Mouse (Mus musculus) hindbrain, embryonic 11.5 days (tissue): Measurements from ENCODE around the gene Enc1. TPM values are rescaled to one million over a fixed set of nuclear protein-coding genes. Genes with fewer than 3 reads are reported as not detected.

Experiments
- ATAC-seq: fragments of 200-750 bp; cut with Nextera tagmentation; 2 replicates; pipeline ENCODE4 v1.8.0; 2017; ENCODE audit warnings: mild to moderate bottlenecking, moderate TSS enrichment, moderate library complexity; ENCODE audit not compliant: low FRiP score
- DNase-seq: peaks from one replicate; pipeline ENCODE4 v3.0.0-alpha.2; 2015; ENCODE audit warnings: low spot score
- H3K27ac ChIP-seq: fragments of 300-500 bp; sonication (generic); 2 replicates; pipeline ENCODE4 v1.5.1; 2014; ENCODE audit warnings: mild to moderate bottlenecking, low read depth, low read length
- H3K27me3 ChIP-seq: fragments of 300-500 bp; sonication (generic); 2 replicates; pipeline ENCODE4 v1.6.1; 2014; ENCODE audit warnings: mild to moderate bottlenecking, low read length, moderate library complexity, mixed read lengths; ENCODE audit not compliant: control insufficient read depth, insufficient read depth
- H3K36me3 ChIP-seq: fragments of 300-500 bp; sonication (generic); 2 replicates; pipeline ENCODE4 v1.6.1; 2014; ENCODE audit warnings: mild to moderate bottlenecking, low read length, moderate library complexity, mixed read lengths; ENCODE audit not compliant: control insufficient read depth, insufficient read depth
- H3K4me1 ChIP-seq: fragments of 300-500 bp; sonication (generic); replicated peaks from 2 replicates; pipeline ENCODE4 v1.6.1; 2014; ENCODE audit warnings: low read length, mixed read lengths; ENCODE audit not compliant: control insufficient read depth, insufficient read depth
- H3K4me2 ChIP-seq: fragments of 300-500 bp; sonication (generic); replicated peaks from 2 replicates; pipeline ENCODE4 v1.6.1; 2014; ENCODE audit warnings: mild to moderate bottlenecking, low read depth, low read length
- H3K4me3 ChIP-seq: fragments of 300-500 bp; sonication (generic); 2 replicates; pipeline ENCODE4 v1.5.1; 2014; ENCODE audit warnings: low read depth, low read length
- H3K9ac ChIP-seq: fragments of 300-500 bp; sonication (generic); 2 replicates; pipeline ENCODE4 v1.6.1; 2014; ENCODE audit warnings: low read depth, low read length
- H3K9me3 ChIP-seq: fragments of 300-500 bp; sonication (generic); 2 replicates; pipeline ENCODE4 v1.6.1; 2016; ENCODE audit warnings: low read length; ENCODE audit not compliant: control insufficient read depth
- WGBS: fragments of 180-500 bp; shearing (Covaris S2); extraction: QIAGEN DNeasy Blood & Tissue Kit; methylation state at CpG from one replicate; pipeline ENCODE4 v1.1.7; 2014; 5-methylcytosine and 5-hydroxymethylcytosine counted together
- polyA plus RNA-seq: library from polyadenylated mRNA; unstranded; fragments of >200 nt; fragmentation: Nextera tagmentation; extraction: Ambion mirVana; gene quantifications from 2 replicates; pipeline ENCODE4 v1.2.1, GENCODE M21; 2014

Enc1 gene
- 34.8 and 45.9 TPM in 2 replicates for polyA plus RNA-seq

DNA sequence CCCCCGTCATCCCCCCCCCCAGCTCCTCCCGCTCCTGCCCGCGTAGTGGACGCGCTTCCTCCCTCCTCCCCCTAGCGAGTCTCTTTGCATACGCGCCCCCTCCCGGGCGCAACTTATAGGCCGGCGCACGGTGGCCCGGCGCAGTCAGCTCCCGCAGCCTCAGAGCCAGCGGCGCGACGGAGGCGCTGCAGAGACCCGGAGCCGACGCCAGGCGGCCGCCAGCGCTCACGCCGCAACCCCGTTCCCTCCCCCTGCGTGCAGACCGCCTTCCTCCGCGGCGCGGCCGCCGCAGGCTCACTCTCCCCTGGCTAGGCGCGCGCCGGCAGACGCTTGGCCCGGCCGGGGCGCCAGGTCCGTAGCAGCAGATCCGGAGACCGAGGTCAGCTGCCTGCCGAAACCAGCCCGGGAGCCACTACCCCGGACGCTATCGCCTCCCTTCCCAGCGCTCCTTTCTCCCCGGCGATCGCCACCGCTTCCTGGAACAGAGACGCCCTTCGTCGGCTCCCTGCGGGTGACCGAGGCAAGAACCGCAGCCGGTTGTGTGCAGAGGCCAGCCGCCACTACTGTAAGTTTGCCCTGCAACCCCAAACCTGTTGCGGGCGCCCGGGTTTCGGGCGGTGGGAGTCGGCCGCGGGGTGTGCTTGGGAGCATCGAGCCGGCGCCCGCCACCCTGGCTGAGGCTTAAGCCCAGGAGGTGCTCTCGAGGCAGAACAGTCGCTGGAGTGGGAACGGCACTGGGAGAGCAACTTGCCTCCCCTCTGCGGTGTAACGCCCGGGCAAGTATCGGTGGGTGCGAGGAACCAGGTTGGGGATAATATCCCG, at the start of gene Enc1:
Gene Enc1, plus strand, starts transcription at position 141 of the 822 bp plus-strand sequence.
- ATAC-seq, result peak; percentile 93
- H3K4me3 ChIP-seq, result peak within 1 kb of the TSS; percentile 94
- H3K36me3 ChIP-seq, result peaks cover under 1% of the 10 kb centered on the region
- H3K27me3 ChIP-seq, result no peaks in the 10 kb centered on the region
- H3K27ac ChIP-seq, result peak within 1 kb of the TSS; percentile 98
- peak within 1 kb of the TSS; percentile 86 for H3K4me2 ChIP-seq
- peak within 1 kb of the TSS; percentile 93 for H3K9ac ChIP-seq
- WGBS, result under 1% methylated on average over 62 of the region's 89 CpGs
- DNase-seq, result peak; percentile 97
- no peaks in the 10 kb centered on the region for H3K9me3 ChIP-seq
- H3K4me1 ChIP-seq, result peaks cover 16% of the 10 kb centered on the region

DNA sequence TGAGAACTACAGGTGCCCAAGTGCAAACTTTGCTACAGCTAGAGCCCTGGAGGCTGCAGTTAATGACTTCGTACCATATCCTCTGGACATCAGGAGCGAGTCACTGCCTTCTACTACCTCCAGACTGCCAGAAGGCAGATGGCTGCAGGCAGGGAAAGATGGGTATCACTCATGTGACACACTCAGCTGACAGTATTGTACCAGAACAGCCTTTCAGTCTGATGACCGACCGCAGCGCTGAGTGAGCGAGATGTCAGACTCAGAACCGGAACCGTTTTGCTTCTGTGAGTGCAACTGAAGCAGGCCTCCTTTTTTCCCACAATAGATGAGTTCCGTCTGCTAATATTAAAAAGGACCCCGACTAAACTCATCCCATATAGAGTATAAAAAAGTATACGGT, 48.3 kb upstream of the Enc1 start:
- DNase-seq, result no peak
- H3K27me3 ChIP-seq, result no peaks in the 10 kb centered on the region
- no peak overlapping the region for H3K9ac ChIP-seq
- no peaks in the 10 kb centered on the region; the same call in 1 of the 2 replicates for H3K4me1 ChIP-seq
- H3K4me2 ChIP-seq, result no peak overlapping the region
- no peaks in the 10 kb centered on the region for H3K9me3 ChIP-seq
- H3K4me3 ChIP-seq, result no peak overlapping the region
- H3K27ac ChIP-seq, result no peak overlapping the region
- ATAC-seq, result no peak
- WGBS, result 91% methylated on average over 11 of the region's 11 CpGs
- H3K36me3 ChIP-seq, result no peaks in the 10 kb centered on the region

DNA sequence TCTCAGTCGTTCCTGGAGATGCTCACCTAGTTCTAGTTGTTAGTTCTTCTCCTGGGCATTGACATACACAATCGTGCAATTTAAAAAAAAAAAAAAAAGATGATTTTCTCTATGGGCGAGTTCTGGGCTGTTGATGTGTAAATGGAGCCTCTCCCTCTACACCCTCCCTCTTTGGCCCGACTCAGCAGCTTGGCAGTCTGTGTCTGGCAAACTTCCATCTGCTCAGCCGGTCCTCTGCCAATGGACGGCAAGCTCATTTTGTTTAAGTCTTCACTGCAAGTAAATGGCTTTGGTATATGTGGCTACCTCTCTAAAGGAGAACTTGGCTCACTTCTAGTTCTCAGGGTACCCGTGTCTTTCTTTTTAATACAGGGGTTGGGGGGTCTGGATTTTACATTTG, 47.5 kb upstream of the Enc1 start:
- Histone ChIP-seq H3K4me1 (no peaks in the 10 kb centered on the region; the same call in 1 of the 2 replicates), H3K4me2 (no peak overlapping the region), H3K4me3 (no peak overlapping the region), H3K9ac (no peak overlapping the region), H3K9me3 (no peaks in the 10 kb centered on the region), H3K27me3 (no peaks in the 10 kb centered on the region), H3K27ac (no peak overlapping the region), H3K36me3 (no peaks in the 10 kb centered on the region)
- ATAC-seq (no peak), DNase-seq (no peak)
- 77% methylated on average over 7 of the region's 7 CpGs for WGBS

DNA sequence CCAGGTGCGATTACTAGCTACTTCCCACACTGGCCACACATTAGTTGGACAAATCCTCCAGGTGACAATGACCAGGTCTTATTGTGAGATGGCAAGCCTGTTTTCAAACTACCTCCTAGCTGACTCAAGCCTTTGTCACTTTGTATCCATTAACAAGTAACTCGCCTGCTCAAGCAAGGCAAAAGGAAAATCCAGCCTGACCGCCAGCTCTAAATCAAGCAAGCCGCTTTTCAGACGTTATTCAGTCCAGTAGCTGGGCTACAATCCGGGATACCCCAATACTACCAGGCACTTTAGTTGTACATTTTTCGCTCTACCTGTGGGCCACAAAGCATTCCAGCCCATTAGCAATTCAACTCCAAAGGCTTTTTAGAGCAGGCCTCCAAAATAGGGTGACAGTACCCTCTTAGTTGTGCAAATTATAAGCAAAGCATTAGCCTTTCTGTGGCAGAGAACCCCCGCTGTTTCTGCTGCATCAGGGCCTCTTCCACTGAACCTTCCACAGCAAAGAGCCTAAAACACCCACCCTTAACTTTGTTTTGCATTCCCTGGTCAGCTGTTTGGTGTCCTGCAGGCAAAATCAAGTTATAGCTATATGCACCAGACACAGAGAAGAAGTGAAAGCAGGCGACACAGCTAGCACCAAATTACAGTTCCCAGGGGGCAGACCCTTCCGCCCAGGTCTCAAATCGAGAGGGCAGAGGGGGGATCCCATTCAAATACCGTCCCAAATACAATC, 44.5 kb upstream of the Enc1 start:
- Histone ChIP-seq H3K4me1 (no peaks in the 10 kb centered on the region; the same call in 1 of the 2 replicates), H3K4me3 (no peak overlapping the region), H3K4me2 (no peak overlapping the region), H3K27me3 (no peaks in the 10 kb centered on the region), H3K36me3 (no peaks in the 10 kb centered on the region), H3K9ac (no peak overlapping the region), H3K9me3 (no peaks in the 10 kb centered on the region), H3K27ac (no peak overlapping the region)
- DNase-seq (no peak), ATAC-seq (no peak)
- WGBS, result 57% methylated on average over 12 of the region's 12 CpGs

DNA sequence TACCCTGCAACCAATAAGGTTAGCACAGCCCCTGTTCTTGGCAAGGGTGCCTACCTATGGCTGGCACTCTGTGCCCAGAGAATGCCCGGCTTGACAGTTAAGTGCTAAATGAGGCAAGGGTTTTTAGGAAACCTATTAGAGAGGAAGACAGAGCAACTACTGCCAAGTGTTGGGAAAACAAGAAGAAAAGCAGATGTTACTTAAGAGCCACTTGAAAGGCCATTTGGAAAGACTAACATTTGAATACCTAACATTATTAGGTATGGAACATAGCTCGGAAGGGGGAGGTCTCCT, 44.0 kb upstream of the Enc1 start:
- ATAC-seq, result no peak
- 95% methylated on average over 2 of the region's 2 CpGs for WGBS
- no peak overlapping the region for H3K27ac ChIP-seq
- H3K27me3 ChIP-seq, result no peaks in the 10 kb centered on the region
- no peak for DNase-seq
- H3K4me2 ChIP-seq, result no peak overlapping the region
- no peaks in the 10 kb centered on the region; the same call in 1 of the 2 replicates for H3K4me1 ChIP-seq
- no peaks in the 10 kb centered on the region for H3K9me3 ChIP-seq
- H3K9ac ChIP-seq, result no peak overlapping the region
- no peaks in the 10 kb centered on the region for H3K36me3 ChIP-seq
- no peak overlapping the region for H3K4me3 ChIP-seq

DNA sequence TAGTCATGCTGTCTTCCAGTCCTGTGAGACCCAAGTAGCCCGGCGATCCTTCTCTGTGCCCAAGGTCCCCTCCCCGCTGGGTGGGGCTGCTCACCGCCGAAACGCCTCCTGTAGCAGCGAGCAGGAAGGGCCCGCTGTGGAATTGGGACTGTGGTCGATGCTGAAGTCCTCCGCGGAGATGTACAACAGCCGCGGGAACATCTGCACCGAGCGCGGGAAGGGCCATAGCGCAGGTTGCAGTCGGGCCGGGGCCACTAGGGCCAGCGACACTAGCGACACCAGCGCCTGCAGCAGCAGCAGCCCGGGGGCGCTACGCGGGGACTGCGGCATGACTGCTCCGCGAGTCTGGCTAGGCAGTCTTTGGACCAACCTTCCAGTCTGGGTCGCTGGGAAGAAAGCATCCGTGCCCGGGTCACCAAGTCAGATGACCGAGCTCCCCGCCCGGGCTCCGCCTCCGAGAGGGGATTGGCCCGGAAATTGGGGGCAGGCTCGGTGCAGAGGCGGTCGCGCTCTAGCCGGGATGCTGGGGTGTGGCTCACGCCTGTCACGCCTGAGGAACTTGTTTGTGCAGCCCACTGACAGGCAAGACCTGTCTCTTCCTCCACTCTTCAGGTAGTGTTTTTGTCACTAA, 42.9 kb upstream of the Enc1 start, which contains the start of gene Hexb:
Gene Hexb, minus strand, starts transcription at position 426 of the 631 bp plus-strand sequence.
- ATAC-seq (peak; percentile 94), DNase-seq (peak; percentile 84)
- under 1% methylated on average over 45 of the region's 45 CpGs for WGBS
- Histone ChIP-seq H3K4me2 (peak within 1 kb of the TSS; percentile 92), H3K4me1 (no peaks in the 10 kb centered on the region; the same call in 1 of the 2 replicates), H3K36me3 (no peaks in the 10 kb centered on the region), H3K27me3 (no peaks in the 10 kb centered on the region), H3K4me3 (peak within 1 kb of the TSS; percentile 62), H3K9me3 (no peaks in the 10 kb centered on the region), H3K9ac (peak within 1 kb of the TSS; percentile 76), H3K27ac (0 out of 2 replicates have a peak within 1 kb of the TSS, but pooled peaks have one; percentile 24)

DNA sequence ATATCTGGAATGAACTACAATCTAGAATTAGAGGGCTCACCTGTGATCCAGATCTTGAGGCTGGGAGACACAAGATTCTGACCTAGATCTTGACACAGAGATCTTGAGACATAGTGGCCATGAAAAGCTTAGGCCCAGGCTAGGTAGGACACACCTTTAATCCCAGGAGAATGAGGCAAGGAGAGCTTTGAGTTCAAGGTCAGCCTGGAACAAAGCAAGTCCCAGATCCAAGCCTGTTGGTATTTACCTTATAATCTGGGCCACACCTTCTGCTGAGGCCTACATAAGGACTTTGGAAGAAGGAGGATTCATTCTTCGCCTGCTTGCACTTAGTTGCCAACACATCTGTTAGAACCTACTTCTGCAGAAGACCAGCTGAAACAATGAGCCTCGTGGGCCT, 41.8 kb upstream of the Enc1 start:
- no peak overlapping the region for H3K27ac ChIP-seq
- no peak for ATAC-seq
- DNase-seq, result no peak
- H3K27me3 ChIP-seq, result no peaks in the 10 kb centered on the region
- H3K36me3 ChIP-seq, result no peaks in the 10 kb centered on the region
- no peaks in the 10 kb centered on the region for H3K9me3 ChIP-seq
- no peak overlapping the region for H3K9ac ChIP-seq
- WGBS, result 82% methylated on average over 2 of the region's 2 CpGs
- H3K4me1 ChIP-seq, result no peaks in the 10 kb centered on the region; the same call in 1 of the 2 replicates
- no peak overlapping the region for H3K4me3 ChIP-seq
- H3K4me2 ChIP-seq, result no peak overlapping the region

DNA sequence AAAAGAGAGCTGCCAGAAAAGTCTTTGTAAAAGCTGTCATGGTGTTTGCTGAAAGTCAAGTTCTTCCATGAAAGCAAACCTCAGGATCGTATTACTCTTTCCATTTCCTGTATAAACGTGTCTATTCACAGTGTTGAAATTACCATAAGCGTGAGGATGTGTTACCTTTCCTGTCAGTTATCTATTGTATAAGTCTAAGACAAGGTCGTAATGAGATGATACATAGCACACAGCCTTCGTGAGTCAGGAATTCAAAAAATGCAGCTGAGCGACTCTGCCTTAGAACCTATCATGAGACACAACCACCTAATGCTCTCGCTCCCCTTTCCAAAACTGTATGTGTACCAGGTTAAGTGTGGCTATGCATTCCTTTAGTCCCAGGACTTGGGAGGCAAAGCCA, 39.8 kb upstream of the Enc1 start:
- H3K4me1 ChIP-seq, result no peaks in the 10 kb centered on the region; the same call in 1 of the 2 replicates
- WGBS, result 73% methylated on average over 7 of the region's 7 CpGs
- DNase-seq (no peak), ATAC-seq (no peak)
- H3K4me3 ChIP-seq, result no peak overlapping the region
- no peaks in the 10 kb centered on the region for H3K27me3 ChIP-seq
- H3K4me2 ChIP-seq, result no peak overlapping the region
- no peaks in the 10 kb centered on the region for H3K36me3 ChIP-seq
- H3K27ac ChIP-seq, result no peak overlapping the region
- H3K9ac ChIP-seq, result no peak overlapping the region
- H3K9me3 ChIP-seq, result no peaks in the 10 kb centered on the region
